In genomic region chr4:40847160-40847559, GRCm38 (mm10) we compare ENCODE assay signal across 9 mouse cellular contexts. TPM values are rescaled to one million over a fixed set of nuclear protein-coding genes. Genes with fewer than 3 reads are reported as not detected.
A peak's percentile ranks its signal among the peaks of the same experiment; 100 is the strongest.
DNase-seq lines count a peak whose midpoint lies in the region; ATAC-seq and TF ChIP-seq lines count a peak whose summit lies in the region.
"Had no signal": no experiment of that assay in that cellular context is flagged by ENCODE, and none has a peak within 500 bp of the region (broad histone marks: within the 10 kb centered on the region; RNA-seq: fewer than 3 reads in every experiment).

No protein-coding gene starts in this region.

- no peaks in the 10 kb centered on the region for H3K9me3 ChIP-seq in intestine, embryonic 15.5 days
- no peaks in the 10 kb centered on the region for H3K9me3 ChIP-seq in lung, postnatal 0 days (ENCODE audit: low read length)

- no peak overlapping the region for H3K4me2 ChIP-seq in intestine, embryonic 15.5 days (replicated peaks)
- peak overlapping the region; percentile 29 for H3K4me2 ChIP-seq in lung, postnatal 0 days (replicated peaks; ENCODE audit: low read depth, low read length)

- TF ChIP-seq CTCF in lung, postnatal 0 days (IDR thresholded peaks at IDR 0.05): no peak

- peak; percentile 20; the same call in 1 of the 2 replicates for ATAC-seq in intestine, embryonic 15.5 days
- 0 out of 2 replicates have a peak, but pooled peaks have one; percentile 0 for ATAC-seq in lung, postnatal 0 days
- no peak for ATAC-seq in granulocyte monocyte progenitor cell, adult 5-6 weeks (replicated peaks; ENCODE audit: poor library complexity, severe bottlenecking)

- peak; percentile 55 for DNase-seq in kidney, adult 11 months
- DNase-seq in kidney, adult 18-20 months: no peak
- DNase-seq in adipocyte (ENCODE audit: low spot score): peak; percentile 58
- peak; percentile 77 for DNase-seq in lung, postnatal 0 days (ENCODE audit: low spot score)
- DNase-seq in layer of hippocampus, postnatal 25 days (ENCODE audit: extremely low spot score in 1 of 2, low spot score in 1 of 2): no peak
- DNase-seq in left cerebral cortex, postnatal 36 days (ENCODE audit: low spot score in 2 of 2): no peak
- DNase-seq: right cerebral cortex, postnatal 25 days had no signal

- WGBS in intestine, embryonic 15.5 days: 61% methylated on average over 4 of the region's 4 CpGs
- 38% methylated on average over 4 of the region's 4 CpGs for WGBS in lung, postnatal 0 days

- no peak for TF ChIP-seq EP300 in lung, postnatal 0 days (IDR thresholded peaks at IDR 0.05)

- H3K36me3 ChIP-seq in intestine, embryonic 15.5 days: no peaks in the 10 kb centered on the region
- H3K36me3 ChIP-seq in lung, postnatal 0 days (ENCODE audit: insufficient read depth, low read length): peaks cover 4% of the 10 kb centered on the region; the same call in 1 of the 2 replicates

- H3K27ac ChIP-seq in intestine, embryonic 15.5 days: 0 out of 2 replicates have a peak overlapping the region, but pooled peaks have one; percentile 24
- peak overlapping the region; percentile 89 for H3K27ac ChIP-seq in lung, postnatal 0 days (ENCODE audit: low read length)

- H3K4me3 ChIP-seq in intestine, embryonic 15.5 days (replicated peaks): no peak overlapping the region
- H3K4me3 ChIP-seq in lung, postnatal 0 days (ENCODE audit: low read depth, low read length): no peak overlapping the region

- H3K27me3 ChIP-seq in intestine, embryonic 15.5 days (replicated peaks): no peaks in the 10 kb centered on the region
- no peaks in the 10 kb centered on the region for H3K27me3 ChIP-seq in lung, postnatal 0 days (replicated peaks; ENCODE audit: insufficient read depth, low read length)

- intact Hi-C loops in left cerebral cortex, postnatal 36 days (cut with DNase I): no loop called here

- peaks cover 58% of the 10 kb centered on the region for H3K4me1 ChIP-seq in intestine, embryonic 15.5 days (replicated peaks)
- H3K4me1 ChIP-seq in lung, postnatal 0 days (ENCODE audit: insufficient read depth, low read depth, low read length): peaks cover 69% of the 10 kb centered on the region

- no peak overlapping the region; the same call in 1 of the 2 replicates for H3K9ac ChIP-seq in intestine, embryonic 15.5 days
- H3K9ac ChIP-seq in lung, postnatal 0 days (replicated peaks; ENCODE audit: low read depth): 0 out of 2 replicates have a peak overlapping the region, but pooled peaks have one; percentile 6

RNA-seq across cellular contexts. Expression of gene B4galt1, which starts 6.6 kb away (rescaled TPM):
- polyA plus RNA-seq in intestine, embryonic 15.5 days (2015; fragmentation: Nextera tagmentation; extraction: Ambion mirVana): 30.2 and 33.2 TPM in 2 replicates
- 82.9 and 89.4 TPM in 2 replicates for polyA plus RNA-seq in lung, postnatal 0 days (2015; fragmentation: Nextera tagmentation; extraction: Ambion mirVana)
- total RNA-seq in layer of hippocampus, postnatal 25 days (2021): 1 to 10 TPM; 6.7 to 8.3 TPM
- 74.8 and 78.1 TPM in 2 replicates for total RNA-seq in granulocyte monocyte progenitor cell, adult 5-6 weeks (2014; fragmentation: Nextera tagmentation)
- total RNA-seq in granulocyte monocyte progenitor cell, adult 5-6 weeks (2017): 45.0 and 45.5 TPM in 2 replicates
- total RNA-seq in left cerebral cortex, postnatal 36 days (2021): 1 to 10 TPM; 4.1 to 5.1 TPM

Comparison
In these comparisons a context has a peak if more than half of its experiments do, and no peak if none do; other contexts are left out.
1. DNase-seq: peak in kidney, adult 11 months (single experiment), adipocyte (single experiment) and lung, postnatal 0 days (single experiment); none in kidney, adult 18-20 months (single experiment), layer of hippocampus, postnatal 25 days (0 of 2) and left cerebral cortex, postnatal 36 days (0 of 2).
2. RNA of gene B4galt1, which starts 6.6 kb away (total RNA-seq): 45.0 to 78.1 TPM in granulocyte monocyte progenitor cell, adult 5-6 weeks; 6.7 to 8.3 TPM in layer of hippocampus, postnatal 25 days and 4.1 to 5.1 TPM in left cerebral cortex, postnatal 36 days; every median in the first group is over 4 times any median in the second.